Mouse (Mus musculus) liver, embryonic 14.5 days (tissue): Measurements from ENCODE around the gene Jsrp1.

Experiments
- CTCF ChIP-seq: IDR thresholded peaks from 2 replicates; pipeline ENCODE4 v1.5.1; 2016; ENCODE audit warnings: antibody characterized with exemption, low read depth, control low read depth
- EP300 ChIP-seq: IDR thresholded peaks from 2 replicates; pipeline ENCODE4 v1.6.1; 2016; ENCODE audit warnings: antibody characterized with exemption, low read depth

DNA sequence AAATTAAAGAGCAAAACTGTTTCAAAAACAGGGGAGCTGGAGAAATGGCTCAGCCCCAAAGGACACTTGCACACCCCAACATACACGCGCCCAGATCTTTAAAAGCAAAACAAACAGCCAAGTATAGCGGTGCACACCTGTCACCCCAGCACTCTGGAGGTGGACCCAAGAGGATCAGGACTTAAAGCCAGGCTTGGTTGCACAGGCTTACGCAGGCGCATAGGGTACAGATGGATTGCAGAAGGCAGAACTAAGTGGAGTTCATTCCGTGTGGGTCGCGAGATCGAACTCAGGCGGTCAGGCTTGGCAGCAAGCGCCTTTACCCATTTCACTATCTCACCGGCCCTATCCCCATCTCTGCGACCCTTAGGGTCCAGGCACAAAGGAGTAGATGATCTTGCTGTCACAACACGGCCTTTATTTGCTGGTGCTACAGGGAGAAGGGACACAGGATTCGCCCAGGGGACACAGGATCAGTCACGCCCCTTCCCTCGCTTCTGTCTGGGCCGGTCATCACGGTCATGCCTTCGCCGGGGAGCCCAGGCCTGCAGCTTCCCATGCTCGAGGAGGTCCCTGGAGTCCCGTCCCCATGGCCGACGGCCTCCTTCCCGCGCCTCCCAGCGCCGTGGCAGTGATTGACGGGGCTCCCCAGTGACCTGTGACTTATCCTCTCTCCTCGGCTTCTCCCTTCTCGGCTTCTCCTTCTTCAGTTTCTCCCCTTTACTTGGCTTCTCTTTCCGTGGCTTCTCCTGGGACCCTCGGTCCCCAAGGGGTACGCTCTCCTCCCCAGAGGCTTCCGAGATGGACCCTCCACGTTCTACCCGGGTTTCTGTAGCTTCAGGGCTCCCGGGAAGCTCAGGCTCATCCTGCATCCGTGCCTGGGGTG is 5.0 kb downstream of the Jsrp1 start:
- TF ChIP-seq CTCF (no peak), EP300 (no peak)
